Mouse (Mus musculus) small intestine, adult 2 months (tissue): ENCODE results near the gene Vmp1. TPM values are rescaled to one million over a fixed set of nuclear protein-coding genes. Genes with fewer than 3 reads are reported as not detected.

Experiments
- H3K27ac ChIP-seq: fragments of 200-500 bp; 2 replicates; pipeline ENCODE4 v1.5.1; 2012; ENCODE audit warnings: low read depth, low read length, control low read depth, inconsistent platforms; ENCODE audit not compliant: insufficient read depth
- H3K27me3 ChIP-seq: fragments of 200-500 bp; 2 replicates; pipeline ENCODE4 v1.6.1; 2012; ENCODE audit warnings: mild to moderate bottlenecking, moderate library complexity, low read length, inconsistent platforms; ENCODE audit not compliant: control insufficient read depth, insufficient read depth
- H3K36me3 ChIP-seq: fragments of 200-500 bp; 2 replicates; pipeline ENCODE4 v1.6.1; 2012; ENCODE audit warnings: mild to moderate bottlenecking, low read length, control low read depth, inconsistent platforms; ENCODE audit not compliant: control insufficient read depth, insufficient read depth
- H3K4me1 ChIP-seq: fragments of 200-500 bp; 2 replicates; pipeline ENCODE4 v1.6.1; 2012; ENCODE audit warnings: low read length, inconsistent platforms, mixed read lengths; ENCODE audit not compliant: control insufficient read depth, insufficient read depth, insufficient read length
- H3K4me3 ChIP-seq: fragments of 200-500 bp; 2 replicates; pipeline ENCODE4 v1.5.1; 2012; ENCODE audit warnings: low read depth, mild to moderate bottlenecking, control low read depth, inconsistent platforms, low read length, moderate library complexity
- CTCF ChIP-seq: fragments of 200-500 bp; IDR thresholded peaks from 2 replicates; pipeline ENCODE4 v1.5.1; 2012; ENCODE audit warnings: low read depth, mild to moderate bottlenecking, control low read depth, inconsistent platforms, low read length, moderate library complexity, mixed read lengths; ENCODE audit not compliant: insufficient replicate concordance, insufficient read length; ENCODE audit errors: extremely low read depth
- POLR2A ChIP-seq: fragments of 200-500 bp; IDR thresholded peaks from 2 replicates; pipeline ENCODE4 v1.6.1; 2012; ENCODE audit warnings: low read depth, mild to moderate bottlenecking, control low read depth, inconsistent platforms, low read length, moderate library complexity
- WGBS: fragments of 180-500 bp; shearing (Covaris S2); methylation state at CpG from one replicate; pipeline ENCODE4 v1.1.7; 2018; 5-methylcytosine and 5-hydroxymethylcytosine counted together
- polyA plus RNA-seq: library from polyadenylated mRNA; depleted of rRNA; stranded (reverse); fragments of >200 nt; gene quantifications from 2 replicates; pipeline ENCODE4 v1.2.3, GENCODE M21; 2012

The Vmp1 gene
- polyA plus RNA-seq, 1 experiment, result 38.8 TPM

GRCm38 (mm10) chr11:86584898-86585597 lies 98.6 kb downstream of the Vmp1 start:
- Histone ChIP-seq H3K27me3 (no peaks in the 10 kb centered on the region), H3K4me1 (peaks cover 8% of the 10 kb centered on the region), H3K27ac (peak overlapping the region; percentile 99), H3K36me3 (peaks cover 23% of the 10 kb centered on the region), H3K4me3 (peak overlapping the region; percentile 82)
- TF ChIP-seq POLR2A, result no peak
- no peak for TF ChIP-seq CTCF
- WGBS, result 4% methylated on average over 7 of the region's 7 CpGs

- WGBS, result 14% methylated on average over 14 of the region's 14 CpGs
- Histone ChIP-seq H3K36me3 (peaks cover 23% of the 10 kb centered on the region), H3K4me3 (peak overlapping the region; percentile 74), H3K27me3 (no peaks in the 10 kb centered on the region), H3K27ac (peak overlapping the region; percentile 99), H3K4me1 (peaks cover 16% of the 10 kb centered on the region)
- TF ChIP-seq POLR2A (no peak), CTCF (no peak)
These were observed 99.4 kb downstream of the Vmp1 start for GRCm38 (mm10) chr11:86583990-86584897.

DNA sequence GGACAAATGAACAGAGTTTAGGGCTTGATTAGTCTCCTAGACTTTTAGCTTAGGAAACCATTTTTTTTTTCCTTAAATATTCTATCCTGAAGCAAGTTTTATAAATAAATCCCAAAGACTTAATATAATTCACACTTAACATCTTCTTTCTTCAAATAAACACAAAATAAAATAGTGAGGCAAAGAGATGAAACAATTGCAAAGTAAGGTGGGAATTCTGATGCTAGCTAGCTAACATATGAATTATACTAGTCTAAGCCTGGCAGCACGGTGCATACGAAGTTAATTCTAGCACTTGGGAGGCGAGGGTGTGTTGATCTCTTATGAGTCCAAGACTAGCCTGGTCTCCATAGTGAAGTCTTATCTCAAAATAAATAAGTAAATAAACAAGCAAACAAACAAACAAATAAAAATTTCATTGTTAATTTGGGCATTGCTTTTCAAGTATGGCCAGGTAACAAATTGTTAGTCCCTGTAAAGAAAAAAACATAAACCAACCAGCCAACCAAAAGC lies 100.3 kb downstream of the Vmp1 start:
- Histone ChIP-seq H3K27me3 (no peaks in the 10 kb centered on the region), H3K36me3 (peaks cover 23% of the 10 kb centered on the region), H3K4me1 (peaks cover 16% of the 10 kb centered on the region), H3K4me3 (no peak overlapping the region), H3K27ac (peak overlapping the region; percentile 99)
- TF ChIP-seq CTCF, result no peak
- TF ChIP-seq POLR2A, result no peak
- 38% methylated on average over 3 of the region's 3 CpGs for WGBS

DNA sequence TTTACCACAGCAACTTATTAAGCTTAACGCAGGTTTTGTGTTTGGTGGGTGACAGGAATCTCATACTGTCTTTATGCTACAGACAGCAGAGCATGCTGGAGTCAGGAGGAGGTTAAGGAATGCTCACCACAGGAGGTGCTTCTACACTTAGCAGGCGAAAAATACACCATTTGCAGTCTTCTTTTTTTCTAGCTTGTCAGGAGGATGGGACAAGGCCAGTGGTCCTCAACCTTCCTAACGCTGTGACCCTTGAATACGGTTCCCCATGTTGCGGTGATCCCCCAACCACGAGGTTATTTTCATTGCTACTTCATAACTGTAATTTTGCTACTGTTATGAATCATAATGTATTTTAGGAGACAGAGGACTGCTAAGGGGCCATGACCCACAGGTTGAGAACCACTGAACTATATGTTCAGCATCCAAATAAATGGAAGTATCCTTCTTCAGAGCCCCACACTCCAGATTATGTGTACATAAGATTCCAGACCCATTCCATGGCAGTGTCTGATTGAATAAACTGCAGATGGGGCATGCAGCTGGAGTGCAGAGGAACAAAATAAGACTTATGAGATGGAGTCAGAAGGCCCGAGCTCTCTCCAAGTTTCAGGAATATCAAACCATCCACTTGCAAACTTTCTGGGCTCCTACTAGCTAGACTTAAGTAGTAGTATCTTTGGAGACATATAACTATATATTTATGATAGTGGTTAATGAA lies 100.9 kb downstream of the Vmp1 start:
- Histone ChIP-seq H3K4me3 (no peak overlapping the region; the same call in 1 of the 2 replicates), H3K36me3 (peaks cover 23% of the 10 kb centered on the region)
- WGBS, result 58% methylated on average over 7 of the region's 7 CpGs

DNA sequence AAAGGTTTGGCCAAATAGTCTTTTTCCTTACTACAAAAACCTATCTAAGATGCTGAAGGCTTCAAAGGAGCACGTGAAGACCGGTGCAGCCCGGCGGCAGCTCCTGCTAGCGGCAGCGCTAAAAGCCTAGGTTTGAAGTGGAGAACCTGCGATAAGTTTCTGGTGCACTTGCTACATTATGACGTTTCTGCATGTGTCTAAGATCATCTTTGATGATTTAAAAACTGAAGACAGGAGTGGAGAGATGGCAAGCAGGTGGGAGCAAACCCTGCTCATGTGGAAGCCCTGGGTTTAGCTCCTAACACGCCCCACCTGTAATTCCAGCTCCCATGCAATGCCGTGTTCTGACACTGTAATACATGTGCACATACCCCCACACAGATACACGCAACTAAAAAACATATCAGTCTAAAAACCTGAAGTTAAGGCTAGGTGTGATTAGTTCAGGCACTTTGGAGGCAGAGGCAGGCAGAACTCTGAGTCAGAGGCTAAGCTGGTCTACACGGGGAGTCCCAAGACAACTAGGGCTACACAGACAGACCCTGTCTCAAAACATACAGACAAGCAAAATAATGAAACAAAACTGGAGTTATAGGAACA lies 101.6 kb downstream of the Vmp1 start:
- Histone ChIP-seq H3K4me1 (peaks cover 21% of the 10 kb centered on the region), H3K27ac (peak overlapping the region; percentile 97), H3K4me3 (peak overlapping the region; percentile 23), H3K36me3 (peaks cover 23% of the 10 kb centered on the region), H3K27me3 (no peaks in the 10 kb centered on the region)
- WGBS, result 23% methylated on average over 12 of the region's 12 CpGs
- TF ChIP-seq CTCF, result no peak
- TF ChIP-seq POLR2A, result peak; percentile 63; the same call in 1 of the 2 replicates

More for the DNA sequence above, 100.9 kb downstream of the Vmp1 start:
- H3K4me1 ChIP-seq, result peaks cover 16% of the 10 kb centered on the region
- TF ChIP-seq POLR2A, result no peak
- TF ChIP-seq CTCF, result no peak
- peak overlapping the region; percentile 97 for H3K27ac ChIP-seq
- no peaks in the 10 kb centered on the region for H3K27me3 ChIP-seq

- Histone ChIP-seq H3K4me1 (peaks cover 27% of the 10 kb centered on the region), H3K4me3 (peak overlapping the region; percentile 50), H3K27ac (peak overlapping the region; percentile 97), H3K36me3 (peaks cover 23% of the 10 kb centered on the region), H3K27me3 (no peaks in the 10 kb centered on the region)
- WGBS, result 1% methylated on average over 11 of the region's 11 CpGs
- TF ChIP-seq CTCF (peak; percentile 16; the same call in 1 of the 2 replicates), POLR2A (peak; percentile 88)
These were observed 102.3 kb downstream of the Vmp1 start for GRCm38 (mm10) chr11:86581250-86581753.
